Mouse (Mus musculus) cerebellum, adult 2 months (tissue): ENCODE measurements around the gene Tubb4a.

Experiments
- CTCF ChIP-seq: fragments of 200-500 bp; IDR thresholded peaks from 2 replicates; pipeline ENCODE4 v1.5.1; 2011; ENCODE audit warnings: low read depth, mild to moderate bottlenecking, control low read depth, low read length, moderate library complexity, borderline replicate concordance; ENCODE audit not compliant: insufficient read depth
- POLR2A ChIP-seq: fragments of 200-500 bp; IDR thresholded peaks from 2 replicates; pipeline ENCODE4 v1.6.1; 2011; ENCODE audit warnings: low read length, control low read depth, borderline replicate concordance; ENCODE audit not compliant: insufficient read depth

DNA sequence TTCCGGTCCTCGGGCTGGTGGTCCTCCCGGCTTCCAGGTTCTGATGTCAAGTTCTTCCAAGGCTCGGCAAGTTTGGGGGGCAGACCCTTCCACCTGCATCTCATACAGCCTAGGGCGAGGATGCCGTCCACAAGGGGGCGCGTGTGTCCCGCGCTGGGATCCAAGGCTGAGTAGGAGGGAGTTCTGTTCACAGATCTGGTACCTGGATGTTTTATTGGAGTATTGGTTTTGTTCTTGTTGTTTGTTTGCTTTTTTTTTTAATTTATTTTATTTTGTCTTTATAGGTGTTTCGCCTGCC, 9.0 kb upstream of the Tubb4a start:
- peak; percentile 87 for TF ChIP-seq CTCF
- TF ChIP-seq POLR2A, result no peak
